Mouse (Mus musculus): ENCODE results near the gene Coa7.

Gene Coa7

DNA sequence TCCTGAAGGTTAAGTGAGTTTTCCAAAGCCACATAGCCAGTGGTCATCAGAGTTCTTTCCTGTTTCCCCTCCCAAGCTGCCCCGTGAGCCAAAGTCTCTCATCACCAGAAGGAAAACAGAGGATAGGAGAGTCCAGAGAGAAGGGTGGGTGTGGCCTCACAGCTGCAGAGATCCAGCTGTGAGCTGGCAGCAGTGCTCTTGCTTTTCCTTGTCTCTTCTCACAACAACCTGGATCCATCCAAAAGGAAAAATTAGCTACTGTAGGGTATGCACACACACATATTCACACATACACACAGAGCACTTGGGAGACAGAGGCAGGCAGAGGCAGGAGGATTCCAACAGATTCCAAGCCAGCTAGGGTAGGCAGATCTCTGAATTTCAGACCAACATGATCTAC is 58.1 kb downstream of the Coa7 start:
- no peak for DNase-seq (ENCODE audit: low spot score)

DNA sequence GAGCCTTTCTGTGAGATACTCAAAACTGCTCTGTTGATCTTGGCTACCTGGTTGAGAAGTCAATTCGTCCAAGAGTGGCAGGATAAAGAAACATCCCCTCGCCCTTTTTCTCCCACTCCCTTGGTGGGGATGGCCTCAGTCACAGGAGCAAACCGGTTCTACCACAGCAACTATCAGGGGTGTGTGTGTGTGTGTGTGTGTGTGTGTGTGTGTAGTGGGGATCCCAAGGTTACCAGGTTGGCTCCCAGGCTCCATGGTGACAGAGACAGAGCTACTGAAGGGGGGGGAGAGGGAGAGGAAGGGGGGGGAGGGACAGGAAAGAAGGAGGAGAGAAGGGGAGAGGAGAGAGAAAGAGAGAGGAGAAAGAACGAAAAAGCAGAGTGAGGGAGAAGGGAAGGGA is 59.2 kb downstream of the Coa7 start:
- DNase-seq (ENCODE audit: low spot score) = no peak

DNA sequence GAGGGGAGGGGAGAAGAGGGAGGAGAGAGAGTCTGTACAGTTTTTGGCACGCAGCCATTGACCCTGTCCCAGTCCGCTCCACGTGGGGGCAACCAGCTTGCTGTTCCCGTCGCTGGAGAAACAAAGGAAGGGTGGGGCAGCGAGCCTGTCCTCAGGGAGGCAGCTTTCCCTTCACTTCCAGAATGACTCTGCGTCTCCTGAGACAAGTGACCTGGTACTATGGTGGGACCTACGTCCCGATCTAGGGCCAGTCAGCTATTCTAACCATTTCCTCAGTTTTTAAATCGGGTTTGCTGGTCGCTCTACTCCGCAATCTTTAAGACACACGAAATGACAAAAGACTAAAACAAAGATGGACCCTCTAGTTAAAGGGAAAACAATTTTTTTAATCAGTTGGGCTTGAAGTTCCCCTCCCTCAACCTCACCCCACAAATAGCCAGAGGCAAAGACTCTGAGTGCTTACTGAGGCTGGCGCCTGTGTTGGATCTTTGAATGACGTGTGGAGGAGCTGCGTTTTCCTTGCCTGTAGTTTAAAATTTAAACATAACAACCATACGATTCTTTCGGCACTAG is 59.8 kb downstream of the Coa7 start:
- DNase-seq (ENCODE audit: low spot score) = peak; percentile 77

DNA sequence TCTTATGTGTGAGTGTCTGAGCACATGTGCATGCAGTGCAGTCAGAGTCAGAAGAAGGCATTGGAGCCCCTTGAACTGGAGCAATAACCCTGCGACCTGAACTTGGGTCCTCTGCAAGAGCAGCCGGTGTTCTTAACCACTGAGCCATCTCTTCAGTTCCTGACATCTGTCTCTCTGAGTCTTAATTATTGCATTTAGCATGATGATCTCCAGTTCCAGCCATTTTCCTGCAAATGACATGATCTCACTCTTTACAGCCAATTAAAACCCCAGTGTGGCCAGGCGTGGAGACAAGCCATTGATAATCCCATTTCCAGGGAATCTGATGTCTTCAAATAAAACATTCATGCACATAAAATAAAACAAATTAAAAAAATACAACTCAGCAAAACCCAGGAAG is 60.8 kb downstream of the Coa7 start:
- no peak for DNase-seq (ENCODE audit: low spot score)

DNA sequence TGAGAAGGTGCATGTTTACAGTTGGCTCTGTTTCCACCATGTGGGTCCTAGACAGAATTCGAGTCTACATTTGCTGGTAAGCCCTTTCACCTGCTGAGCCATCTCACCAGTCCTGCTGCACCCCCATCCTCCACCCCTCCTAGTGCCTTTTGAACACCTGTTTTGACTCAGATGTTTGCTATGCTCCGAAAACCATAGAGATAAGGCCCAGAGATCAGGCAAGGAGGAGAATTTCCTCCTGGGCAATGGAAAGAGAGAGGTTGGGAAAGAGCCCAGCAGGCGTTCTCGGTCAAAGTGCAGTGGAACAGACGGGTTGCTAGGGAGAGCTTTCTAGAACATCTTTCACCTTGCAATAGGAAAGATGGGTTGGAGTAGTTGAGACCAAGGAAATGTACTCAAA is 63.2 kb downstream of the Coa7 start:
- no peak for DNase-seq (ENCODE audit: low spot score)

Data from ovary, postnatal 36 days (tissue).